Mouse (Mus musculus) forebrain, embryonic 11.5 days (tissue): ENCODE measurements around the gene Mcf2l. TPM values are rescaled to one million over a fixed set of nuclear protein-coding genes. Genes with fewer than 3 reads are reported as not detected.
A peak's percentile ranks its signal among the peaks of the same experiment; 100 is the strongest.

ENCODE experiments used
- ATAC-seq: fragments of 200-750 bp; cut with Nextera tagmentation; replicated peaks from 2 replicates; pipeline ENCODE4 v1.8.0; 2017; ENCODE audit warnings: moderate TSS enrichment; ENCODE audit not compliant: low FRiP score
- DNase-seq: peaks from one replicate; pipeline ENCODE4 v3.0.0-alpha.2; 2017; ENCODE audit warnings: low spot score
- H3K27ac ChIP-seq: fragments of 300-500 bp; sonication (generic); 2 replicates; pipeline ENCODE4 v1.5.1; 2014; ENCODE audit warnings: low read depth, low read length
- H3K27me3 ChIP-seq: fragments of 300-500 bp; sonication (generic); 2 replicates; pipeline ENCODE4 v1.6.1; 2014; ENCODE audit warnings: mild to moderate bottlenecking, low read length, mixed read lengths; ENCODE audit not compliant: control insufficient read depth, insufficient read depth
- H3K36me3 ChIP-seq: fragments of 300-500 bp; sonication (generic); 2 replicates; pipeline ENCODE4 v1.6.1; 2014; ENCODE audit warnings: mild to moderate bottlenecking, low read length, moderate library complexity, mixed read lengths; ENCODE audit not compliant: control insufficient read depth, insufficient read depth
- H3K4me1 ChIP-seq: fragments of 300-500 bp; sonication (generic); replicated peaks from 2 replicates; pipeline ENCODE4 v1.6.1; 2014; ENCODE audit warnings: low read length, mixed read lengths; ENCODE audit not compliant: control insufficient read depth, insufficient read depth
- H3K4me2 ChIP-seq: fragments of 300-500 bp; sonication (generic); 2 replicates; pipeline ENCODE4 v1.6.1; 2014; ENCODE audit warnings: low read depth, mild to moderate bottlenecking, low read length, moderate library complexity, mixed read lengths; ENCODE audit not compliant: severe bottlenecking
- H3K4me3 ChIP-seq: fragments of 300-500 bp; sonication (generic); 2 replicates; pipeline ENCODE4 v1.5.1; 2014; ENCODE audit warnings: low read depth, low read length
- H3K9ac ChIP-seq: fragments of 300-500 bp; sonication (generic); 2 replicates; pipeline ENCODE4 v1.6.1; 2014; ENCODE audit warnings: low read length
- H3K9me3 ChIP-seq: fragments of 300-500 bp; sonication (generic); 2 replicates; pipeline ENCODE4 v1.6.1; 2016; ENCODE audit warnings: low read length, mixed read lengths; ENCODE audit not compliant: control insufficient read depth
- WGBS: fragments of 180-500 bp; shearing (Covaris S2); extraction: QIAGEN DNeasy Blood & Tissue Kit; methylation state at CpG from one replicate; pipeline ENCODE4 v1.1.7; 2014; 5-methylcytosine and 5-hydroxymethylcytosine counted together
- polyA plus RNA-seq: library from polyadenylated mRNA; unstranded; fragments of >200 nt; fragmentation: Nextera tagmentation; extraction: Ambion mirVana; gene quantifications from 2 replicates; pipeline ENCODE4 v1.2.1, GENCODE M21; 2014

The Mcf2l gene
- polyA plus RNA-seq, 1 experiment from 2014 or later = 55.5 TPM

DNA sequence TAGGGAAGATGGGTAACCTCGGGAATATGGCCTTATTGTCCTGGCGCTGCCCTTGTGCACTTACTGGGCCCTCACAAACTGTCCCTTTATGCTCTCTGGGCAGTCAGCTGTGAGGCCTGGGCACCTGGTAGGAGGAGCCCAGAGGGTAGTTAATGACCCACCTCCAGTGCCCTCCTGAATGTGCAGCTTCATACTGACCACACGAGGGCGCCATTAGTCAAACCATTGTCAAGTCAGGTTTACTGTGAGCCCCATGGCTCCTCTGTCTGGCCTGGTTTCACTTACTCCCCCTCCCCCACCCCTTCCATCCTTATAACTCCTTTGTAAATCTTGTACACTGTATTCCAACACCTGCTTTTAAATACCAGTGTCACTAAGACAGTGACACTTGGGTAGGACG, 105.1 kb downstream of the Mcf2l start:
- Histone ChIP-seq H3K4me3 (no peak overlapping the region), H3K9ac (no peak overlapping the region), H3K9me3 (no peaks in the 10 kb centered on the region), H3K27me3 (no peaks in the 10 kb centered on the region), H3K27ac (no peak overlapping the region), H3K4me2 (no peak overlapping the region), H3K4me1 (no peaks in the 10 kb centered on the region), H3K36me3 (no peaks in the 10 kb centered on the region; the same call in 1 of the 2 replicates)
- ATAC-seq (peak; percentile 71), DNase-seq (peak; percentile 72)
- WGBS = 34% methylated on average over 5 of the region's 5 CpGs

DNA sequence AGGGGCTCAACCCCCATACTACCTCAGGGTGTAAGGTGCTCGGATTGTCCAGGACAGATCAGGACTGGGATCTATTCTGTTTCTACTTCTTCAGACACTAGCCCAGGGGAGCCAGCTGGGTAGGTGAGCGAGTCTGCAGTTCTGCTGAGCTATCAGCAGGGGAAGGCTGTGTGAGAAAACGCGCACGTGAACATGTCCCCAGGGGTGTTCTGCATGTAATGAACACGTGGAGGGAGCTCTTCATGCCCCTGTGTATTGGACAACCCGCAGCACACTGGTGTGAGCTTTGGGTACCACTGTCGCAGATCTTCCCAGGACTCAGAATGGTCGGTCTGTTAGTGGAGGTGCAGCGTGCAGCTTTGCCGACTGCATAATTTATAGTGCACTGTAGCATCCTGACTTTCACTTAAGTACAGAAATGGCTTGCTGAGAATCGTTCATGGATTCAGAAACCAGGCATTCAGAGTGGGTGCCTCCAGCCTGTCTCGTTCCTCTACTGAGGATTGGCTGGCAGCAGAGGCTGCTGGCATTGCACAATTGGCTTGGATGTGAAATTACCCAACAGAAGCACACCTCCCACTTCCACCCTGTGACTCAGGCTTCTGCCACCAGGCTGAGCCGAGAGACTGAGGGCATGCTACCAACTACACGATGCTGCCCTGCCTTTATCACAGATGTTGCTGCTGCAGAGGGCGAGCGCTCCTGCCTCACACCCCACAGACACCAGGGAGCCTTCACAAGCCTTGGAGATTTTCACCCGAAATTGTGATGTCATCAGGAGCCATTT, 110.3 kb downstream of the Mcf2l start:
- no peak overlapping the region for H3K27ac ChIP-seq
- no peaks in the 10 kb centered on the region for H3K9me3 ChIP-seq
- no peak overlapping the region for H3K4me2 ChIP-seq
- ATAC-seq (no peak), DNase-seq (no peak)
- no peaks in the 10 kb centered on the region for H3K27me3 ChIP-seq
- H3K36me3 ChIP-seq = no peaks in the 10 kb centered on the region
- H3K4me1 ChIP-seq = no peaks in the 10 kb centered on the region
- no peak overlapping the region for H3K9ac ChIP-seq
- 89% methylated on average over 18 of the region's 18 CpGs for WGBS
- no peak overlapping the region for H3K4me3 ChIP-seq

DNA sequence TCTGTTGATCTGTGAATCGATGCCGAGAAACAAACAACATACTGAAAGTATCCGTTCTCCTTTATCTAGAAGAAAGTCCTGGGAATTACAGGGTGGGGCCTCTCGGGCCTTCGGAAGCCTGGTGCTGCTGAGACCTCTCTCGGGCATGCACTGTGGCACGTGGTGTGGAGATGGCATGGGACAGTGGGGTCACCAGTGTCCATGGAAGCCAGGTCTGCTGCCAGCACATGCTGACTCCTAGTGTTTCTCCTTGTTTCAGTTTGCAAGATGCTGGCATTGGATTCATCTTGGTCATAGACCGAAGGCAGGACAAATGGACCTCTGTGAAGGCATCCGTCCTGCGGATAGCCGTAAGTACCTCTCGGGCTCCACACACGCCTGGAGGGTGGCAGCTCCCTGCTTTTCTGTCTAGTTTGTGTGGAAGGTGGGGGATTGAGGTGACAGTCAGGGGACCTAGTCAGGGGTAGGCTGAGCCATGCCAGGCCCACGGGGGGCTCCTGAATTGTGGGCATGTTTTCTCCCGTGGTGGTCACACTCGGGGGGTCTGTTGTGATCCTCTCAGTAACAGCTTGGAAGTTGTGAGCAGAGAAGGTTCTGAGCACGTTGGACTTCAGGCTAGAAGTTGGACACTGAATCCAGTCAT, 111.1 kb downstream of the Mcf2l start:
- 93% methylated on average over 17 of the region's 17 CpGs for WGBS
- ATAC-seq = no peak
- H3K4me3 ChIP-seq = no peak overlapping the region
- no peaks in the 10 kb centered on the region for H3K9me3 ChIP-seq
- H3K4me1 ChIP-seq = no peaks in the 10 kb centered on the region
- no peak overlapping the region for H3K27ac ChIP-seq
- no peaks in the 10 kb centered on the region for H3K36me3 ChIP-seq
- H3K4me2 ChIP-seq = no peak overlapping the region
- no peaks in the 10 kb centered on the region for H3K27me3 ChIP-seq
- DNase-seq = no peak
- H3K9ac ChIP-seq = no peak overlapping the region

DNA sequence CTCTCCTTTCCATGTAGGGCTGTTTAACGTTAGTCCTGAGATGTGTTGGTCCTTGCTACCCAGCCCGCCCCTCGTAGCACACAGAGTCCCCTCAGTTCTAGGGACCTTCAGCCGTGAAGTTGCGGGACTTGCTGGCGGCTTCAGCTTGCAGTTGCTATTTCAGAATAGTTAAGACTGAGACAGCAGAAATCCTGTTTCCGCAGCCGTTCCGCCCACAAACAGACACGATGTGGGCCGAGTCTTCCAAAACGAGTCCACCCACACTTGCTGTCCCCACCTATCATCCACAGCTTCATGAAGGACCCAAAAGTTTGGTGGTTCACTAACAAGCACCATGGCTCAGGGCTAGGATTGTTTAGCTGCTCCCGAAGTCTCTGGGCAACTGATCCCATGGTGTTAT, 111.7 kb downstream of the Mcf2l start:
- H3K27me3 ChIP-seq = no peaks in the 10 kb centered on the region
- H3K4me3 ChIP-seq = no peak overlapping the region
- H3K4me2 ChIP-seq = no peak overlapping the region
- H3K4me1 ChIP-seq = no peaks in the 10 kb centered on the region
- no peaks in the 10 kb centered on the region for H3K36me3 ChIP-seq
- no peak overlapping the region for H3K27ac ChIP-seq
- H3K9ac ChIP-seq = no peak overlapping the region
- no peak for ATAC-seq
- no peak for DNase-seq
- no peaks in the 10 kb centered on the region for H3K9me3 ChIP-seq
- 92% methylated on average over 13 of the region's 13 CpGs for WGBS

GRCm38 (mm10) chr8:12987571-12987970, 114.0 kb downstream of the Mcf2l start:
- H3K4me2 ChIP-seq = no peak overlapping the region
- no peaks in the 10 kb centered on the region for H3K36me3 ChIP-seq
- DNase-seq = no peak
- H3K9ac ChIP-seq = no peak overlapping the region
- no peaks in the 10 kb centered on the region for H3K4me1 ChIP-seq
- H3K9me3 ChIP-seq = no peaks in the 10 kb centered on the region
- ATAC-seq = no peak
- WGBS = 85% methylated on average over 8 of the region's 8 CpGs
- H3K27me3 ChIP-seq = no peaks in the 10 kb centered on the region
- no peak overlapping the region for H3K27ac ChIP-seq
- H3K4me3 ChIP-seq = no peak overlapping the region

DNA sequence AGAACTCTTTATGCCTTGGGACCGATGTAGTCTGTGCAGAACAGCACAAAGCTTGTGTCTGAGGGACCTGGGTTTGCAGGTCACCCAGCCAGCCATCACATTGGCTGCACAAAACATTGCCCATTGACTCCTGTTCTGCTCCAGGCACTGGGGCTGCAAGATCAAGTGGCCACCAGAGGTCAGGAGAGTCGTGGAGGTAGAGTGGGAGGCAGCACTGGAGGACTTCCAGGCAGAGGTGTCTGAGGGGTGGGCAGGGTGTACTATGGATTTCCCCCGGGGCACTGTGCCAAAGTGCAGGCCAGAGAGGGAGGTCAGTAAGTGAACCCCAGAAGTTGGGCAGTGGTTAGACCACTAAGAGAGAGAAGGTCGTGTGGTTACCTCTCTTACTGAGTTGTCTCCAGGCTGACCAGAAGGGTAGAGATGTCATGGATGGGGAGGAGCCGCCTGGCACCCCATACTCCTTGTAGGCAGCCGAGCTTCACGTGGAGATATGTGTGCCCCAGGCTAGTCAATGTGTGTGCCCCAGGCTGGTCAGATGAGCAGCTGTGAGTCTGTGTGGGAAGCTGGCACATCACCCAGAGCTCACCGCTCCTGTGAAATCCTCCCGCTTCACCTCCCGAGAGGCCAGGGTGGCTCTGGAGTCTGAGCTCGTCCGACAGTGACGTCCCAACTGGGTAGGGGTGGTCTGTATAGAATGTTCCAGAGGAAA, 115.3 kb downstream of the Mcf2l start:
- H3K4me1 ChIP-seq = no peaks in the 10 kb centered on the region
- H3K4me3 ChIP-seq = no peak overlapping the region
- H3K9ac ChIP-seq = no peak overlapping the region
- H3K27ac ChIP-seq = no peak overlapping the region
- no peak overlapping the region for H3K4me2 ChIP-seq
- no peak for ATAC-seq
- no peaks in the 10 kb centered on the region for H3K36me3 ChIP-seq
- WGBS = 85% methylated on average over 13 of the region's 13 CpGs
- no peaks in the 10 kb centered on the region for H3K27me3 ChIP-seq
- DNase-seq = no peak
- H3K9me3 ChIP-seq = no peaks in the 10 kb centered on the region

DNA sequence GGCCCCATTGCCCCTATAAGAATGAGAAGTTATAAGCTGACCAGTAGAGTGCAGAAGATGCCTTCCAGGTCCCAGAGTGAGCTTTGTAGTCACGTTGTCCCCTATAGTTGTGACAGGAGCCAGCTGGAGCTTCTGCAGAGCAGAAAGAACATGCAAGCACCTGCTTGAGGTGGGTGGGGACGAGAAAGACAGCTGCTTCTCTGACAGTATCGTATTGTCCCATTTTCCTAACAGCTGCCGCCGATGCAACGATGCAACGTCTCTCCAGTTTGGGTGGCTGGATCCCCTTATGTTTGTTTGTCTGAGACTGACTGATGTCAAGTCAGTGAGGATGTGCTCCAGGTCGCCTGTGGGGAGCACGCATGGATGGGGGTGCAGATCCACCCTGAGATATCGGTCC, 117.8 kb downstream of the Mcf2l start:
- Histone ChIP-seq H3K36me3 (no peaks in the 10 kb centered on the region), H3K9ac (no peak overlapping the region), H3K9me3 (no peaks in the 10 kb centered on the region), H3K4me3 (no peak overlapping the region), H3K4me2 (no peak overlapping the region), H3K27ac (no peak overlapping the region), H3K27me3 (no peaks in the 10 kb centered on the region), H3K4me1 (no peaks in the 10 kb centered on the region)
- WGBS = 86% methylated on average over 10 of the region's 10 CpGs
- ATAC-seq (no peak), DNase-seq (no peak)

- Histone ChIP-seq H3K4me1 (no peaks in the 10 kb centered on the region), H3K27ac (no peak overlapping the region), H3K9me3 (no peaks in the 10 kb centered on the region), H3K4me2 (no peak overlapping the region), H3K36me3 (no peaks in the 10 kb centered on the region), H3K9ac (no peak overlapping the region), H3K27me3 (no peaks in the 10 kb centered on the region), H3K4me3 (no peak overlapping the region)
- WGBS = 74% methylated on average over 5 of the region's 5 CpGs
- ATAC-seq = no peak
- no peak for DNase-seq
These were observed 120.9 kb downstream of the Mcf2l start for GRCm38 (mm10) chr8:12994468-12994867.
